Mouse (Mus musculus) monocyte, adult 2 months (primary cell): ENCODE measurements around the gene Gm16434.
"Not testable (repeated sequence)": the region's sequence is repeated elsewhere in the genome, so short reads cannot be mapped to it uniquely, and the experiment has no call there.

Experiments used
- DNase-seq, 2 experiments: peaks; one replicate each; pipeline ENCODE4 v3.0.0; 2022; ENCODE audit warnings: low spot score in 2 of 2, low read depth in 1 of 2

Gene Gm16434

GRCm38 (mm10) chr14:7194440-7194839 is at the start of gene Gm16434:
Gene Gm16434 (minus strand): TSS chr14:7194540.
- DNase-seq: not testable (repeated sequence)

DNA sequence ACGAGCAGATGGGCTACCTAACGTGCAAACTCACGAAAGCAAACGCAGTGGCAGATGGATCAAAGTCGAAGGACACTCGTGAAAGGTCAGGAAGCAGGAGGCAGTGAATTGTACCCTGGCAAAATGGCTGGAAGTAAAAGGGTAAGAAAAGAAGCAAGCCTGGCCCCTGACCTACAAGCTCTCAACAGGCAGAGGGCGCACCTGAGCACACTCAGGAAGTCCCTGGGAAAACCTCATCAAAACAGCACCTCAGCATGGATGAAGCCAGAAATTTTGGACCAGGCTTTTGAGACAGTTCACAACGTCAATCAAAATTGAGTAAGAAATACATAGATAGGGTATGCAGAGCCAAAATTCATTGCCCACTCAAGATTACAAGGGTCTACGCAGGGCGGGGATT is 49.2 kb upstream of the Gm16434 start:
- DNase-seq: not testable (repeated sequence)

DNA sequence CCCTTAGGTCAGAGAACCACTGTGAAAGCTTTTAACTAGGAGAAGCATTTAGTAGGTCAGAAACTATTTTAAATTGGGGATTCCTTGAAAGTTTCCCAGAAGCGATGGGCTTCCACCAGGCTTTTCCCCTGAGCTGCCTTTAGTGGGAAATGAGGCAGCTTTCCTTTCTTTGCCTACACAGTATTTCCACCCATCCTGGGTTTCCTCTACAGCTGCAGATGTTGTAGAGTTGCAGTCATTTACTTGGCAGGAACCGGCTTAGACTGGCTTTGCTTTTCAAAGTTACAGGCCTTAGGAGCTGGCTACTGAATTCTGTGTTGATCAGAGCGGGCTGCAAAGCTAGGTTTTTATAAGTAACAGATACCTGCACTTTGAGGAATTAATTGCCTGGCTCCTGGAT is 5.7 kb upstream of the Gm16434 start:
- peak in 1 of 2 experiments; percentile 0 for DNase-seq

- DNase-seq: not testable (repeated sequence)
These were observed 19.8 kb downstream of the Gm16434 start, which contains the start of gene Gm3512 for GRCm38 (mm10) chr14:7174483-7174971. Gene Gm3512 (minus strand): TSS chr14:7174533.
